Mouse (Mus musculus) ES-E14 (cell line): ENCODE results near the gene Tipin.

Experiments used
- CHD2 ChIP-seq: IDR thresholded peaks from 2 replicates; pipeline ENCODE4 v1.6.1; 2014; ENCODE audit warnings: mild to moderate bottlenecking, low read depth, low read length, inconsistent platforms
- HCFC1 ChIP-seq: IDR thresholded peaks from 2 replicates; pipeline ENCODE4 v1.6.1; 2012; ENCODE audit warnings: low read length, inconsistent platforms, borderline replicate concordance; ENCODE audit not compliant: insufficient read depth
- MAFK ChIP-seq: IDR thresholded peaks from 2 replicates; pipeline ENCODE4 v1.6.1; 2014; ENCODE audit warnings: mild to moderate bottlenecking, low read depth, low read length, inconsistent platforms; ENCODE audit not compliant: insufficient read depth
- ZC3H11A ChIP-seq: IDR thresholded peaks from 2 replicates; pipeline ENCODE4 v1.6.1; 2012; ENCODE audit warnings: low read depth, mild to moderate bottlenecking, inconsistent platforms, low read length, borderline replicate concordance
- ZNF384 ChIP-seq: IDR thresholded peaks from 2 replicates; pipeline ENCODE4 v1.6.1; 2012; ENCODE audit warnings: low read depth, low read length, inconsistent platforms

- TF ChIP-seq ZNF384 (no peak), HCFC1 (no peak), ZC3H11A (no peak), MAFK (no peak), CHD2 (no peak)
These were observed 49.7 kb upstream of the Tipin start for GRCm38 (mm10) chr9:64231674-64232073.
